Mouse (Mus musculus) mouse embryonic stem cell (cell line): ENCODE results near the gene Ccdc38.
"Not testable (repeated sequence)": the region's sequence is repeated elsewhere in the genome, so short reads cannot be mapped to it uniquely, and the experiment has no call there.

Experiments
- in situ Hi-C, 2 experiments: fragments of 300-500 bp; cut with MboI; formaldehyde crosslinking; loops; 1 replicate in 1 of 2; 3 replicates in 1 of 2; pipeline ENCODE4 v1.14.3; 2019 to 2020; ENCODE audit warnings: low sequenced_read_pairs in 2 of 2, low pct_unique_long_range_greater_than_20kb in 1 of 2, mixed read lengths in 1 of 2; ENCODE audit not compliant: unreplicated experiment in 1 of 2

Ccdc38 gene

GRCm38 (mm10) chr10:93543176-93543575 is 2.7 kb downstream of the Ccdc38 start:
- in situ Hi-C loops, result no loop called here

DNA sequence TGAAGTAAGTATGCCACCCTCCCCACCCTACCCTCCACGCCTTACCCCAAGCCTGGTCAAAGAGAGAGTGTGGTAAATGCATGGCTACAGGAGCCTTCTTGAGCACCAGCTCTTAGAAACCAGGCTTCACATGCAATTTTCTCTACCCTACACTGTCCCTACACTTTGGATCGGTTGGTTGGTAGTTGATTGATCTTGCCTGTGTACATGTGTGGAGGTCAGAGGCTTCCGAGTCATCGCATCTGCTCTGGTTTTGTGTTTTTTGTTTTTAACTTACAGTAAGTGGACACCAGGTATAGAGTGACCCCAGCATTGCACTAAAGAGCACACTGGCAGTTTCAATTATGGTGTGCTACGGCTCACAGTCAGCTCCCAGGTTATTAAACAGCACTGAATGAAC is 3.7 kb downstream of the Ccdc38 start:
- in situ Hi-C loops, result no loop called here

- in situ Hi-C loops, result no loop called here
Measured at GRCm38 (mm10) chr10:93547741-93548270, 7.4 kb downstream of the Ccdc38 start.

GRCm38 (mm10) chr10:93548991-93549390 is 8.6 kb downstream of the Ccdc38 start:
- in situ Hi-C loops, result no loop called here

DNA sequence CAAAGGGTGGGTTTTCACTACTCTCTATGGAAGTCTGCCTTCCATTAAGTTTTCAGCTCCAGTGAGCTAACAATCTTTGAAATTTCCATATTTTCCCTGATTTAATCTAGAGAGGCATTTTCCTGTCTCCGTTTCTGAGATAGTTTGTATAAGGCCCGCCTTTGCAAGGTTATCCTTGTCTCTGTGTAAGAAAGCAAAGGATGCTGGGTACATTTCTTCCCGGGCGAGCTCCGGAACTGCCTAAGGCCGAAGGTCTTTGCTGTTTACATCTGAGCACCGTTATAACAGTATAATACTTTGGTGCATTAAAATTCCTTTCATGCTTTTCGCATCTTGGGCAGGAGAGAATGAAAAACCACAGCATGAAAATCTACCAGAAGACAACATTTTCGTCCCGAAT is 9.4 kb downstream of the Ccdc38 start:
- in situ Hi-C loops, result no loop called here

- in situ Hi-C loops, result no loop called here
Measured at GRCm38 (mm10) chr10:93552596-93552995, 12.2 kb downstream of the Ccdc38 start.

GRCm38 (mm10) chr10:93557971-93558370 is 17.5 kb downstream of the Ccdc38 start:
- in situ Hi-C loops, result not testable (repeated sequence)

DNA sequence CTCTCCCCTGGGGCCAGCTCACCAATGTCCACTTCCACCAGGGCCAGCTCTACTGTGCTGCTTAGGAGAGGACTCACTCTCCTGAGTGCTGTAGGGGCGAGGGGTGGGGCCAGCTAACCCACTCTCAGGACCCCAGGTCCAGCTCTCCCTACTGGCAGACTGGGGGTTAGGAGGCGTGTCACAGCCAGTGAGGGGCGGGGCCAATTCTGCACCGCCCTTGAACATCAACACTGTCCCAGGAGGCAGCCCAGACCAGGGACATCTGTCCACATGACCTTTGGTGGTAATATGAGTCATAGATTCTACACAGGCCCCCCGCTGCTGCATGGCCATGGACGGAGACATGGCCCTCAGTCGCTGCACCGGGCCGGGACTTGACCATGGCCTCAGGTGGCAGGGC is 19.4 kb downstream of the Ccdc38 start:
- in situ Hi-C loops, result no loop called here

GRCm38 (mm10) chr10:93564518-93565090 is 24.2 kb downstream of the Ccdc38 start:
- in situ Hi-C loops, result no loop called here

DNA sequence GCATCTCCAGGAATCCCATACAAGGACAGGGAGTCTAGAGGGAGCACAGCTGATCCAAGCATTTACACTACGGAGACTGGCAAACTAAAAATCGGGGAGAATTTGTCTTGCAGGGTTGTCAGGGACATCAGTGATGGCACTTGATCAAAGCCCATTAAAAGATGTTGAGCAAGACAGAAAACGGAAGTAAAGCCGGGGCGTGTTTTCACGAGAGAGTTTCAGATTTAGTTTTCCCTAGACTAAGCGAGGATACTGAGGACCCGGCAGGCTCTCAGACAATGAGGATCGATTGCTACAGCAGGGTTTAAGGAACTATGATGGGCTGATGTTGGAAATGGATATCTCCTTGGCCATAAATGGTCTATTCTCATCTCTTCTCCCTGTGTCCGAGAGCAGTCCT is 26.6 kb downstream of the Ccdc38 start:
- in situ Hi-C loops, result no loop called here

GRCm38 (mm10) chr10:93567841-93568566 is 27.6 kb downstream of the Ccdc38 start:
- in situ Hi-C loops, result no loop called here

DNA sequence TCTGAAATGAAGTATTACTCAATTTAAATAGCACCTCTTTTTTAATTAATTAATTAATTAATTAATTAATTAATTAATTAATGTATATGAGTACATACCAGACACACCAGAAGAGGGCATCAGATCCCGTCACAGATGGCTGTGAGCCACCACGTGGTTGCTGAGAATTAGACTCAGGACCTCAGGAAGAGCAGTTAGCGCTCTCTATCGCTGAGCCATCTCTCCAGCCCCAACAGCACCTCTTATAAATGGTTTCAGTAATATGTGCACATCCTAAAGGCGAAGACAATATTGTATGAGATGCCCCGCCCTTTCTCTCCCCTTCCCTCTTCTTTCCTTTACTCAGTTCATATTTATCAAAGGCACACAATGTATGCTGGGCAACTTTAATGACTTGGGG is 28.2 kb downstream of the Ccdc38 start:
- in situ Hi-C loops, result no loop called here

DNA sequence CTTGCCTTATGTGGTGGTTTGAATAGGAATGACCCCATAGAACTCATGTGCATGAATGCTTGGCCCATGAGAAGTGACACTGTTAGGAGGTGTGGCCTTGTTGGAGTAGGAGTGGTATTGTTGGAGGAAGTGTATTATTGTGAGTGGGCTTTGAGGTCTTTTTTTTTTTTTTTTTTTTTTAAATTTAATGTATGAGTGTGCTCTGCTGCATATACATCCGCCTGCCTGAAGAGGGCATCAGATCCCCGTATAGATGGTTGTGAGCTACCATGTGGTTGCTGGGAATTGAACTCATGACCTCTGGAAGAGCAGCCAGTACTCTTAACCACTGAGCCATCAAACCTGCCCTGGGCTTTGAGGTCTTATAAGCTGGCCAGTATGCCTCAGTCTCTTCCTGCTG is 31.8 kb downstream of the Ccdc38 start:
- in situ Hi-C loops, result no loop called here

DNA sequence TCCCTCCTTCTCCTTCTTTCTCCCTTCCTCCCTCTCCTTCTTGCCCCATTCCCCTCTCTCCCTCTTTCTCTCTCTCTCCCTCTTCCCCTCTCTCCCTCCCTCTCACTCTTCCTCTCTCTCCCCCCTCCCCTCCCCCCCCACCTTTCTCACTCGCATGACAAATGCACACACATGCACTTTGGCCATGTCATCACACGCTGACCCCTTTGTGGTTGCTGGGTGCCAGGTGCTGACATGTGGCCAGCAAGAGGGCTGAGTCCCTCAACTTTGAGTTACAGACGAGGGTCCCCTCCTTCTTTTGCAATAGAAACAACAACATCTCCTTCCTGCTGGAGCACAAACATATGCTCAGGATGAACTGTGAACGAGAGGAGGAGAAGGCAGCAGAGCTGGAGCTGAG is 34.5 kb downstream of the Ccdc38 start:
- in situ Hi-C loops, result loop anchor here (5.0 to 25.0 kb wide), 3 partner anchors 153 to 513 kb away; no protein-coding TSS in a partner anchor

DNA sequence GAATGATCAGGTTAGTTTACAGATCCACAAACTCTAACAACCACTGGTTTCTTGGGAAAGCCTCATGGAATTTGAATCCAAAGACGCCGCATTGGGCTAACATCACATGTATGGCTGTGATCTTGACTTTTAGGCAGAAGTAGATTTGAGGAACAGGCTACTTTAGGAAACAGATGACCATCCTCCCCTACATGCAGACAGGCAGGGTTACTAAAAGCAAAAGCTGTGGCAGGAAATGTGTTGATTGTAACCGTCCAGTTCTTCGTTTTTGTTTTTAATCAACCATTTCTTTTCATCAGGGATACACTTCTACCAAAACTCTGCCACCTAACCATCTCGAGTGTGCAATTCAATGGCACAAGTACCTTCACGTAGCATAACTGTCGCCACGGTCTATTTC is 35.5 kb downstream of the Ccdc38 start:
- in situ Hi-C loops, result loop anchor here (5.0 to 25.0 kb wide), 3 partner anchors 154 to 514 kb away; no protein-coding TSS in a partner anchor

DNA sequence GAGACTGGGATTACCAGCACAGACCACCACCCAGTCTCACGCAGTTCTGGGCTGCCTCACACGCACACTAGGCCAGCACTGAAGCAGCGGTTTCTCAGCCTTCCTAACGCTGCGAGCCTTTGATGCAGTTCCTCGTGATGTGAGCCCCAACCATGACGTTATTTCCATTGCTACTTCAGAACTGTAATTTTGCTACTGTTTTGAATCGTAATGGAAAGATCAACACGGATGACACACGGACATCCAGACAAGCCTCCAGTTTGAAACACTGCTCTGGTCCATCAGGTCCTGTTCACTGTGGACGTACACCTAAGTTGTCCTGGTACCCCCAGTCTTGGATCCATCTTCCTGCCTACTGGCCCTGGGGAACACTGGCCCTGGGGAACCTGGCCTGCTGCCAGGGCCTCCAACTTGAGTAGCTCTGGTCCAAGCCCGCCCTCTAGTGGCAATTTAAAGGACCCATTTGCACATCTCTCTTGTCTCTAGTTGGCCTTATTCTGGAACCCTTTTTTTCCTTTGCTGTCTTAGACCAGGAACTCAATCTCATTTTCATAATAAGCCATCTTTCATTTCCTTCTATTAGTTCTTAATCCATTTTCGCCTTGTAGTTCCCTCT is 36.9 kb downstream of the Ccdc38 start:
- in situ Hi-C loops, result loop anchor here (5.0 to 25.0 kb wide), 3 partner anchors 155 to 515 kb away; no protein-coding TSS in a partner anchor

GRCm38 (mm10) chr10:93588796-93589195 is 48.4 kb downstream of the Ccdc38 start:
- in situ Hi-C loops, result loop anchor here (25.0 kb wide), 2 partner anchors 301 to 526 kb away; no protein-coding TSS in a partner anchor

GRCm38 (mm10) chr10:93589281-93589848 is 48.9 kb downstream of the Ccdc38 start, which contains the start of gene Snrpf:
Snrpf (minus strand) TSS chr10:93589706.
- in situ Hi-C loops, result loop anchor here (25.0 kb wide), 2 partner anchors 302 to 527 kb away; no protein-coding TSS in a partner anchor

- in situ Hi-C loops, result loop anchor here (25.0 kb wide), 2 partner anchors 305 to 530 kb away; no protein-coding TSS in a partner anchor
Measured at GRCm38 (mm10) chr10:93592456-93592855, 52.0 kb downstream of the Ccdc38 start.
